Mouse (Mus musculus) retina, embryonic 14.5 days (tissue): ENCODE measurements around the gene Fam131a.
"Not testable (repeated sequence)": the region's sequence is repeated elsewhere in the genome, so short reads cannot be mapped to it uniquely, and the experiment has no call there.

Source experiments
- DNase-seq: peaks from one replicate; pipeline ENCODE4 v3.0.0-alpha.2; 2015; ENCODE audit warnings: low spot score

Gene Fam131a

DNA sequence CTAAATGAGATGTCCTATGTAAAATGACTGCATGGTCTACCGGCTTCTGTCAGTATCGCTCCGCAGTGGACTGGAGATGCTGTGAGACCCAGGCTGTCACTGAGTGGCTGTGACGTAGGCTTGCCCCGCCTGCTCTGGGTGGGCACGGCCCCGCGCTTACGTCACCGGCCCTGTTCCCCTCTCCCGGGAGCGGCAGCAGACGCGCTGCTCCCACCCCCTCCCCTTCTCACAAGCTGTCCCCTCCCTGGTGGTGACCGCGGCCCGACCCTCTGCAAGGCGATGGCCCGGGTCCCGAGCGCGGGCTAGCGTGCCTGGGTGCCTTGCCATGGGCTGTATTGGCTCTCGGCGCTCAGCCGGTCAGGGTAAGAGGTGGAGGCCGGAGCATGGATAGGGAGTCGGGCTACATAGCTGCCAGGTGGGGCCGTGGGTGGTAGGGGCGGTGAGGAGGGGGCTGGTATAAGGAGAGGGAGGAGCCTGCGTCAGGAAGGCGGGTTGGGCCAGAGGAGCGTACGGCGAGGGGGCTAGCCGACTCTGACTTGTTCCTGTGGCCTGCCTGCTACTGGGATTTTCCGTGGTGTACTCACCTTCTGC, at the start of gene Fam131a:
Gene Fam131a, plus strand, starts transcription at position 131 of the 591 bp plus-strand sequence.
- peak; percentile 94 for DNase-seq

DNA sequence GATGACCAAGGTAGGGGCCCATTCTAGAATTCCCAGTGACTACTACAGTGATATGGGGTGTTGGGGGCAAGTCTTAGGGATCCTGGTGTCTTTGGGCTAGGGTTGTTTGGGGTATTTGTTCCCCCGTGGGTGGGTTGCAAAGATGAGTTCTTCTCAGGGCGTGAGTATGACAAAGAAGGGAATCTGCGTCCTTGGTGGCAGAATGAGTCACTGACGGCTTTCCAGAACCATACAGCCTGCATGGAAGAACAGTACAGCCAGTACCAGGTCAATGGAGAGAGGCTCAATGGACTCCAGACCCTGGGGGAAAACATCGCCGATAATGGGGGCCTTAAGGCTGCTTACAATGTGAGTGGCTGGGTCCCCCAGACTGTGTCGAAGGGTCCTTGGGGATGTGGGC, 49.1 kb upstream of the Fam131a start:
- no peak for DNase-seq

DNA sequence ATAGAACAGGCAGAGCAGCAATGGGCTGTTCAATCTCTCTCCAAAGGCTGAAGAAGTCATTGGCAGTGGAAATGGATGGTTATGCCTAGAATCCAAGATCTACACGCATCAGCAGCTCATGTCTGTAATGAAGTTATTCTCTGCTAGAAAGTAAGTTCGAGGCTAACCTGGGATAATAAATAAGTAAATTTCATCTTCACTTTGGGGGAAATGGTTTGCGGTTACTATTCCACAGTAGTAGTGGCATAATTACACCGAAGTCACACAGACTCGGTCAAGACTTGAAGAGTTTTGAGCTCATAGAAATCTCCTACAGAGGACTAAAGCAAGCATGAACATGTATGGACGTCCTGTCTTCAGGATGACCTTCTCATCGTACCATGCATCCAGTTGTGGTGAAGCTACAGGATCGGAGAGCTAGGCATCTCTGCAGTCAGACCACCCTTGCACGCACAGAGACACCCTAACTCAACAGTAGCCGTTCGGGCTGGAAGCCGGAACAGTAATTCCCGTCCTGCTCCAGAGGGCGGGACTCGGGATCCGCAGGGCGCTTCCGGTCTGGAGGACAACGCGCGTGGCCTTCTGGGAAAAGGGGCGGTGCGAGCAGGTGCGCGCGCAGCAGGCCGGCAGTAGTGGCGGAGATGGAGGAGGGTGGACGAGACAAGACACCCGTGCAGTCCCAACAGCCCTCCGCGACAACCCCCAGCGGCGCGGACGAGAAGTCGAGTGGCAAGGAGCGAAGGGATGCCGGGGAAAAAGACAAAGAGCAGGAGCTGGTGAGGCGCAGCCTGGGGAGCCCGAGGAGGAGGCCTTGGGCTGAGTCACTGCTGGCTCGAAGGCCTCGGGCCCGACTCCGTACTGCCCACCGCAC, 41.7 kb upstream of the Fam131a start, which contains the start of gene Psmd2:
Gene Psmd2, plus strand, starts transcription at position 577 of the 871 bp plus-strand sequence.
- peak; percentile 98 for DNase-seq

DNA sequence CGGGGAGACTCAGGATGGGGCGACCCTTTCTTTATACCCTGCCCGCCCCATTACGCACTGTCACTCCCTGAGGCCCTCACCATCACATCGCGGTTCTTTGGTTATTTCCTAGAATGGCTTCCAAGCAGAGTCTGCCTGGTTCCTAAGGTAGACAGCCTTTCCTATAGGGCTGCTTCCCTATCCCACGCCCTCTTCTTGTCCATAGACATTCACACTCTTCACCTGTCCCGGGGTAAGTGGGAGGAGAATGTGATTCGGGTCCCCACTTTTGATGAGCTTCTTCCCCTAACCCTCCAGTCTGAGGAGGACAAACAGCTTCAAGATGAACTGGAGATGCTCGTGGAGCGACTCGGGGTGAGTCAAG, 41.1 kb upstream of the Fam131a start:
- no peak for DNase-seq

DNA sequence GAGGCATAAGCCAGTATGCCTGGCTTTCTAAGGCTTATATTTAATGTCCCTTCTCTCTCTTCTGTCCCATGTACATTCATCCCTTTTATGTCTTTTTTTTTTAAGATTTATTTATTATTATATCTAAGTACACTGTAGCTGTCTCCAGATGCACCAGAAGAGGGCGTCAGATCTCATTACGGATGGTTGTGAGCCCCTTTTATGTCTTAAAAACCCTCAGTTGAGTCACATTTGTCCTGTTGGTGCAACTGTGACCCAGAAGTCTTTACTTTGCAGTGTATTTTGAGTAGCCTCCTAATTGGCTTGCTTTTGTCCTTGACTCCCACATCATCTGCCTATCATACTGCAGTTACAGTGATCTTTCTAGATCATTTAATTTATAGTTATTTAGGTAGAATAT, 39.7 kb upstream of the Fam131a start:
- no peak for DNase-seq

DNA sequence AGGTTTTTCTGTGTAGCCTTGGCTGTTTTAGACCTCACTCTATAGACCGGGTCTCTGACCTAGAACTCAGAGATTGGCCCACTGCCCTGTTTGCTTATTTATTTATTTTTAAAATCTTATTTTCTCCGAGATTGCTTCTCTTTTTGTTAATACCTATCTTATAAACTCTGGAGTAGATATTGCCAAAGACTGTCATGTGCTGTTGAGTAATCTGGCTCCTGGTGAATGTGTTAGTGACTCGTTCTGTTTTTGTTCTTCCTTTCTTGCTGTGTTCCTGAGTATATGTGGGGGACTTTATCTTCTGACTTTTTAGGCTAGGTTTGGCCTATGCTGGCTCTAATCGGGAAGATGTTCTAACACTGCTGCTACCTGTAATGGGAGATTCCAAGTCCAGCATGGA, 35.4 kb upstream of the Fam131a start:
- DNase-seq = no peak

DNA sequence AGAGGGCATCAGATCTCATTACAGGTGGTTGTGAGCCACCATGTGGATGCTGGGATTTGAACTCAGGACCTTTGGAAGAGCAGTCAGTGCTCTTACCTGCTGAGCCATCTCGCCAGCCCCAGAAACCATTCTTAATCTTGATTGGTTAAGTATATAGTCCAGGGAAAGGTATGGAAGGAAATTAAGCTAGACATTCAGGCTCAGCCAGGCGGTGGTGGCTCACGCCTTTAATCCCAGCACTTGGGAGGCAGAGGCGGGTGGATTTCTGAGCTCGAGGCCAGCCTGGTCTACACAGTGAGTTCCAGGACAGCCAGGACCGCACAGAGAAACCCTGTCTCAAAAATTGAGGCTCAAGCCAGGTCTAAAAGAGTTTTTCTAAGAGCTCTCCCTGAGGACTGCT, 25.0 kb upstream of the Fam131a start, which contains the start of gene Eif4g1:
Gene Eif4g1, plus strand, starts transcription at position 301 of the 400 bp plus-strand sequence.
- not testable (repeated sequence) for DNase-seq

DNA sequence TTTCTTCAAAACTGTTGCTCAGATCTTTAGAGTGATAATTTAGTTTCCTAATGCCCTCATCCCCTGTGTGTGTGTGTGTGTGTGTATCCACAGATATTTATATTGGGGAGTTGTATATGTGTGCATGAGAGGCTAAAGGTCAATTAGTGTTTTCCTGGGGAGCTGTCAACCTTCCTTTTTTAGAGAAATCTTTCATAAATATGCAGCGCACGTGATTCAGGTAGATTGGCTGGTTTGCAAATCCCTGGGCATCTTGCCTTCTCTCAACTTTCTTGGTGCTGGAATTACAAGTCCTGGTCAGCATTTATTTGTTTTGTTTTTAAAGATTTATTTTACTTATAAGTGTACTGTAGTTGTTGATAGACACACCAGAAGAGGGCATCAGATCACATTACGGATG, 22.8 kb upstream of the Fam131a start:
- no peak for DNase-seq

DNA sequence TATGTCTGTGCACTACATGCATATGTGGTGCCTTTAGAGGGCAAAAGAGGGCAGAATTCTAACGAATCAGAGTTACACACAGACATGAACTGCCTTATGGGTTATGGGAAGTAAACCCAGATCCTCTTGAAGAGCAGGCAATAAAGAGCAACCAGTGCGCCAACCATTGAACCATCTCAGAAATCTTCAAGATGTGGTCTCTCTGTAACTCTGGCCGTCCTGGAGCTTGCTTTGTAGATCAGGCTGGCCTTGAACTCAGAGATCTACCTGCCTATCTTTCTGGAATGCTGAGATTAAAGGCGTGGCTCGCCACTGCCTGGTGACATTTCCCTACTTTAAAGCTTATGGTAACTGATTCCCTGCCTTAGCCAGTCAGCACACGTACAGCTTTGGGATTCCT, 21.2 kb upstream of the Fam131a start:
- peak; percentile 41 for DNase-seq

DNA sequence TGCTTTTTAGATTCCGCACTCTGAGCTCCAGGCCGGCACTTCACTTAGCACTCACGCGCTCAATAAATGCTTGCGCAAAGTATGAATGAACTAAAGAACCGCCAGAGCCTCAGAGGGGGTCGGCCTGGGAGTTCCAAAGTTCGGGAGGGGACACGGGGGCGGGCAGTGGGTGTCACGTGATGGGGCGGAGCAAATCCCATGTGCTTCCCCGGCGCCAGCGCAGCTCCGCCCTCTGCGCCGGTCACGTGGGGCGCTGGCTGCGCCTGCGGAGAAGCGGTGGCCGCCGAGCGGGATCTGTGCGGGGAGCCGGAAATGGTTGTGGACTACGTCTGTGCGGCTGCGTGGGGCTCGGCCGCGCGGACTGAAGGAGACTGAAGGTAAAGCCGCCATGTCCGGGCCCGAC, 20.5 kb upstream of the Fam131a start:
- peak; percentile 94 for DNase-seq

DNA sequence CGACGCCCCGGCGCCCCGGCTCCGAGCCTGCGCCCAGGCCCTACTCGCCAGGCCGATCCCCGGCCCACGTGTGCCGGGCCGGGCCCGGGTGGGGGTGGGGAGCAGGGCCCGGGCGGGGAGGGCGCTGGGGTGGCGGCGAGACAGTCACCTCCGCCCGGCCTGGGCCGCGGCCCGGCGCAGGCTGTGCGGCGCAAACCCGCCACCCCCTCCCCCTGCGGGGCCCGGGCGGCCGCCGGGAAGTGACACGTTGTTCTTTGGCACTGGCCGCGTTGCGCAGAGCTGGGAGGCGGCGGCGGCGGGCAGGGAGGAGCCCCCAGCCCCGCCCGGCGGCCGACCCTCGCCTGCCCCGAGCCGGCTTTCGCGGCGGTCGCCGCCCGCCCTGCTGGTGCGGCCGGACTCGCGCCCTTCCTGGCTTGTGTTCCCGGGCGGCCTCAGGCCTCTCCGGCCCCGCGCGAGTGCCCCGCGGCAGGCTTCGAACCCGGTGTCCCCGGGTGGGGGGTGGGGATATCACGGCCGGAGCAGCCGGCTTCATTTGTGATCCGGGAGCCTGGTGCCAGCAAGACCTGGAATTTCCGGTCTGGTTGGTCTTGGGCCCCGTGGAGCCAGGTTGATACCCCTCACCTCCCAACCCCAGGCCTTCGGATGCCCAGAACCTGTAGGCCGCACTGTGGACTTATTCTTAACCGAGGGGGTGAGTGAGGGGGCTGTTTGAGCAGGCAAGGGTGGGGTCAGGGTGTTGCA, 19.9 kb upstream of the Fam131a start:
- peak; percentile 44 for DNase-seq

DNA sequence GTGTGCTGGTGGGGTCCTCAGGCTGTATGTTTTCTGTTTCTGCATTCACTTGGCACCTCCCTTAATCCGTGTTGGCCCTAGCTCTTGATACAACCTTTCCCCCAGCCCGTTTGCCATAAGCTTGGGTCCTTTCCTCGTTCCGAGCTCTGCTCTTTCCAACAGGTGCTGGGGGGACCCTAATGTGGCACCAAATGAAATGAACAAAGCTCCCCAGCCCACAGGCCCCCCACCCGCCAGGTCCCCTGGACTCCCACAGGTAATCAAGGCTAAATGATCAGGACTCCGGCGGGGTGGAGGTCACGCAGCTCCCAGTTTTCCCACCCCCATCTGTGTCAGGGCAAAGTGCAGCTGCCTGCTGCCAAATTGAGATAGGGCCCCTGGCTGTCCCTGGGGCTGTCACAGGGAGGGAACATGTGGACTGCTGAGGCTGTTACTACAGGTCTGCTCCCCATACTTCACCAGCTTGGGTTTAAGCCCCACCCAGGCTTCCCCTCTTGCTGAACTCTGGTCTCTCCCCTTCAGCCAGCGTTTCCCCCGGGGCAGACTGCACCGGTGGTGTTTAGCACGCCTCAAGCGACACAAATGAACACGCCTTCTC, 19.2 kb upstream of the Fam131a start:
- no peak for DNase-seq

DNA sequence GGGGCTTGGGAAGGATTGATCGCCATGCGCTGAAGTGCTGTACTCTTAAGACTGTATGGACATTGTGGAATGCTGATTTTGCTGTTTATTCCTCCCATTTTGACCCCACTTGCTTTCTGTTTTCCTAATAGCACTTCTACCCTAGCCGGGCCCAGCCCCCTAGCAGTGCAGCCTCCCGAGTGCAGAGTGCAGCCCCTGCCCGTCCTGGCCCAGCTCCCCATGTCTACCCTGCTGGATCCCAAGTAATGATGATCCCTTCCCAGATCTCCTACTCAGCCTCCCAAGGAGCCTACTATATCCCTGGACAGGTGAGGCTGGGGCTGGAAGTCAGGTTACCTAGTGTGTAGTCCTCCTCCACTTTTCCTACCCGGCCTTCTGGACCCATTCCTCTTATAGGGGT, 17.8 kb upstream of the Fam131a start:
- no peak for DNase-seq

DNA sequence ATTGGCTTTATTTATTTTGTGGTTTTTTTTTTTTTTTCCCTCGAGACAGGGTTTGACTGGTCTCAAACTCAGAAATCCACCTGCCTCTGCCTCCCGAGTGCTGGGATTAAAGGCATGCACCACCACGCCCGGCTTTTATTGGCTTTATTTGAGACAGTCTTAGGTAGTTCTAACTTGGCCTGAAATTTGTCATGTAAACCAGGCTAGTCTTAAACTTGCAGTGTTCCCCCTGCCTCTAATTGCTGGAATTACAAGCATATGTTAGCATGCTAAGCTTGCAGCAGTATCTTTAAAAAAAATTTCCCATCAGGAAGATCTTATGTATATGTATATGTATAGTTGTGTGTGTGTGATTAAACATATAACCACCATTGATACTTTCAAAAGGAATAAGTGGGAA, 16.3 kb upstream of the Fam131a start:
- DNase-seq = peak; percentile 13

DNA sequence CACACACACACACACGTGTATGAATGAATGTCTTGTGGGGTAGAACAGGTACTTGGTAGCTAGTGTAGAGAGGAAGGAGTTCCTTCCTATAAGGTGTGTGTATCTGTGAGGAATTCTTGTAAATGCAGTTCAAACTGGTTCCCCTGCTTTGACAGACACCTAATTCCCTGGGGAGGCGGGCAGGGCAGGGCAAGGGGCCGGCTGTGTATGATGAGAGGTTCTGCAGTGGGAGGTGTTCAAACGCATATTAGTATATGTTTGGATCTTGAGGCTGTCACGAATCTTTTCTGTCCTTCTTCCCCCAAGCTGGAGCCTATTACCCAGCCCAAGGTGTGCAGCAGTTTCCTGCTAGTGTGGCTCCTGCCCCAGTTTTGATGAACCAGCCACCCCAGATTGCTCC, 15.7 kb upstream of the Fam131a start:
- no peak for DNase-seq

DNA sequence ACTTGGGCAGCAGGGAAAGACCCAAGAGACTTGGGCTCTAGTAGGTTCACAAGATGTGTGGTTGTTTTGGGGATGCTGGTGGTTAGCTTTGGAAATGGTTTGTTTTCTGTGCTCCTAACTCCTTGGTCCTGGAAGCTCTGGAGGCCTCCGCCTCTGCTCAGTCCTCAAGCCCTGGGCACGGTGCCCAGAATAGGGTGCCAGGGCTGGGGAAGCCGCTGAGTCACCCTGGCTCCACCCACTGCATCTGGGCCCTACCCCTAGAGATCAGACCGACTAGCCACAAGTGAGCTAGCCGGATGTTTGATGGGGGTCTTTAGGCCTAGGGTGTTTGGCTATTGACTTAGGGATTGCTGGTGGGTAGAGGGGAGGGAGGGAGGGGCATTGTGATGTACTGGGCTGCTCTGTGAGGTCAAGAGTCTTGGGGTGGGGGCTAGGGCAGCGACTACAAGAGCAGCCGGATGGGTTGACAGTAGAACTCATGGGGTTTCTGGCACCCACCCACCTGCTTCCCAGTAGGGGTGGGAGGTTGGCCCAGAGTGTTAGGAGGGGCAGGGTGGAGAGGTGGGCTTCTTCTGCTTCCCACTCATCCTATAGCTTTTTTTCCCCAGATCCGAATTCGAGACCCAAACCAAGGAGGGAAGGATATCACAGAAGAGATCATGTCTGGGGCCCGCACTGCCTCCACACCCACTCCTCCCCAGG, 14.9 kb upstream of the Fam131a start:
- DNase-seq = no peak

DNA sequence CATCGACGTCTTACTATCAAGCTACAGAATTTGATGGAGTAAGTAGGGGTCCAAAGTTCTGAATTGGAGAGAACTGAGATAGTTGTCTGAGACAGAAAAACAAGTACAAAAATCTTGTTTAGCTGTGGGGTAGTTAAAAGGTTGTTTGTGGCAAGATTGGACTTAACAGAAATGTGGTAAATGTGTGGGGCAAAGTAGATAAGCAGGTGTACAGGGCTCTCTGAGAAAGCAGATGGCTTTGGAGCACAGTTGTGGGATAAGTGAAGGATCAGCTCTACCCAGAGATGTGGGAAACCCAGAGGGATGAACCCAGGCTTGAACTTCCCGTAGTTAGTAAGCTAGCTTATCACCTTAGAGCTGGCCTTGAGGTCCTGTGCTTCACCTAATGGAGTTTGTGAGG, 2.3 kb upstream of the Fam131a start:
- DNase-seq = no peak

DNA sequence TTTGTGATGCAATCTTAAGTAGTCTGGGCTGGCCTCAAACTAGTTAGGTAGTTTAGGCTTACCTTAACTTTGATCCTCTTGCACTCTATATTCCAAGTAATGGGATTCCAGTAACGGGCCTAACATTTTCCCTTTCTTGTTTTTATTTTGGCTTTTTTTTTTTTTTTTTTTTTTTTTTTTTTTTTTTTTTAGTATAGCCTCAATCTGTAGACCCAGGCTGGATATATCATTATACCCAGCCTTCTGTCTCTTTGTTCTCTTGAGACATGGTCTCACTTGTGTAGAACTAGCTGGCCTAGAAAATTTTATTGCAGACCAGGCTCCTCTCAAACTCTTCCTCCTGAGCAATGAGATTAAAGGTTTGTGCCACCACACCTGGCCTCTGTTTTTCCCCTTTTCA, 1.4 kb upstream of the Fam131a start:
- no peak for DNase-seq

DNA sequence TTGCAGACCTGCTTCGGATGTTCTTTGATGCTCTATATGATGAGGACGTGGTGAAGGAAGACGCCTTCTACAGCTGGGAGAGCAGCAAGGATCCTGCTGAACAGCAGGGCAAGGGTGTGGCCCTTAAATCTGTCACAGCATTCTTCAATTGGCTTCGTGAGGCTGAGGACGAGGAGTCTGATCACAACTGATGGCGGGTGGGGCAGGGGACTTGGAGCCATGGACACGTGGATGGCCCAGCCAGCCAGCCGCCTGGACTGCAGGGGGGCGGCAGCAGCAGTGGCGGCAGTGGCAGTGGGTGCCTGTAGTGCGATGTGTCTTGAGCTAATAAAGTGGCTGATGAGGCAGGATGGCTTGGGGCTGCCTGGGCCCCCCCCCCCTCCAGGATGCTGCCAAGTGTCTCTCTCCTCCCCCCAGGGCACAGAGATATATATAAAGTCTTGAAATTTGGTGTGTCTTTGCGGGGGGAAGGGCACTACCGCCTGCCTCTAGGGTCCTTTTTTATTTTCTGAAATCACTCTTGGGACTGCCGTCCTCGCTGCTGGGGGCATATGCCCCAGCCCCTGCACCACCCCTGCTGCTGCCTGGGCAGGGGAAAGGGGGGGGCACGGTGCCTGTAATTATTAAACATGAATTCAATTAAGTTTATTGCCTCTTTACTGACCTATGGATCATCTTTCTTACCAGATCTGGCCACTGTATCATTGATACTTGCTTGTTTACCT, 638 bp upstream of the Fam131a start:
- no peak for DNase-seq

DNA sequence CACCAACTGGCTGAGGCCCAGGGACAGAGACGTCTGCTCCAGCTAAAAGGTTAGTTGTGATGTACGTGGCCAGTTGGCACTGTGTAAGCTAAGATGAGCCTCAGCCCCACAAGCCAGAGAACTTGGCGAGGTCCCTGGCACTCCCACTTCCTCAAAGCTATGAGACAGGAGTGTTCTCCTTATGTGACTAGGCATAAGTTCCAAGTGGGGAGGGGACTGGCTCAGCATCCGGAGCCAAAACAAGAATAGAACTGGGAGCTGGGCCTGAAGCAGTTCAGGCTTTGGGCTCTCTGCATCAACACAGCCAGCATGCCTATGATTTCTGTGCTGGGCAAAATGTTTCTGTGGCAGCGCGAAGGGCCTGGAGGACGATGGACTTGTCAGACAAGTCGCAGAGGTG, 1.7 kb downstream of the Fam131a start:
- DNase-seq = no peak
